In genomic region chr9:65743809-65744170, GRCm38 (mm10) we compare ENCODE assay signal across 11 mouse cellular contexts.
DNase-seq lines count a peak whose midpoint lies in the region; ATAC-seq and TF ChIP-seq lines count a peak whose summit lies in the region.
"Had no signal": no experiment of that assay in that cellular context is flagged by ENCODE, and none has a peak within 500 bp of the region (broad histone marks: within the 10 kb centered on the region; RNA-seq: fewer than 3 reads in every experiment).

No protein-coding gene starts in this region.

- H3K9me3 ChIP-seq in embryonic facial prominence, embryonic 13.5 days, result no peaks in the 10 kb centered on the region
- H3K9me3 ChIP-seq in embryonic facial prominence, embryonic 10.5 days, result no peaks in the 10 kb centered on the region
- H3K9me3 ChIP-seq in liver, postnatal 0 days (ENCODE audit: low read length), result no peaks in the 10 kb centered on the region
- no peaks in the 10 kb centered on the region for H3K9me3 ChIP-seq in liver, embryonic 11.5 days (ENCODE audit: control insufficient read depth, low read length)
- H3K9me3 ChIP-seq in hindbrain, embryonic 16.5 days (ENCODE audit: control insufficient read depth, low read length), result no peaks in the 10 kb centered on the region
- no peaks in the 10 kb centered on the region for H3K9me3 ChIP-seq in neural tube, embryonic 15.5 days (replicated peaks)

- H3K4me3 ChIP-seq in embryonic facial prominence, embryonic 13.5 days, result no peak overlapping the region
- H3K4me3 ChIP-seq in embryonic facial prominence, embryonic 10.5 days, result no peak overlapping the region
- no peak overlapping the region for H3K4me3 ChIP-seq in liver, postnatal 0 days (ENCODE audit: low read depth, low read length)
- H3K4me3 ChIP-seq in liver, embryonic 11.5 days (ENCODE audit: low read depth, low read length), result no peak overlapping the region
- H3K4me3 ChIP-seq in hindbrain, embryonic 16.5 days (ENCODE audit: low read length), result no peak overlapping the region
- H3K4me3 ChIP-seq in neural tube, embryonic 15.5 days (replicated peaks), result no peak overlapping the region
- H3K4me3 ChIP-seq: gastrocnemius, adult 2 months had no signal

- no peak for DNase-seq in embryonic facial prominence, embryonic 10.5 days (ENCODE audit: low spot score)
- no peak for DNase-seq in liver, postnatal 0 days
- no peak for DNase-seq in liver, embryonic 11.5 days (ENCODE audit: low spot score)
- no peak for DNase-seq in MN1 (ENCODE audit: low spot score)
- no peak for DNase-seq in spleen, adult 18-20 months
- DNase-seq: gastrocnemius, adult 2 months had no signal

- H3K4me2 ChIP-seq in embryonic facial prominence, embryonic 13.5 days, result no peak overlapping the region
- no peak overlapping the region for H3K4me2 ChIP-seq in liver, postnatal 0 days (ENCODE audit: low read depth, low read length)
- no peak overlapping the region for H3K4me2 ChIP-seq in liver, embryonic 11.5 days
- no peak overlapping the region for H3K4me2 ChIP-seq in hindbrain, embryonic 16.5 days (ENCODE audit: low read length)
- H3K4me2 ChIP-seq in neural tube, embryonic 15.5 days, result 0 out of 2 replicates have a peak overlapping the region, but pooled peaks have one; percentile 11
- H3K4me2 ChIP-seq: lung, embryonic 14.5 days had no signal

- TF ChIP-seq EP300 in liver, postnatal 0 days (IDR thresholded peaks at IDR 0.05; ENCODE audit: low read depth), result no peak

- no peaks in the 10 kb centered on the region for H3K27me3 ChIP-seq in embryonic facial prominence, embryonic 13.5 days
- no peaks in the 10 kb centered on the region for H3K27me3 ChIP-seq in embryonic facial prominence, embryonic 10.5 days (replicated peaks; ENCODE audit: low read depth, poor library complexity, severe bottlenecking)
- no peaks in the 10 kb centered on the region for H3K27me3 ChIP-seq in liver, postnatal 0 days (ENCODE audit: insufficient read depth, low read length)
- H3K27me3 ChIP-seq in liver, embryonic 11.5 days (replicated peaks; ENCODE audit: control insufficient read depth, insufficient read depth, low read length), result no peaks in the 10 kb centered on the region
- no peaks in the 10 kb centered on the region for H3K27me3 ChIP-seq in hindbrain, embryonic 16.5 days (replicated peaks; ENCODE audit: control insufficient read depth, insufficient read depth, low read length)
- no peaks in the 10 kb centered on the region for H3K27me3 ChIP-seq in neural tube, embryonic 15.5 days (replicated peaks)

- H3K36me3 ChIP-seq in embryonic facial prominence, embryonic 13.5 days, result peaks cover 2% of the 10 kb centered on the region; the same call in 1 of the 2 replicates
- H3K36me3 ChIP-seq in embryonic facial prominence, embryonic 10.5 days (replicated peaks), result peaks cover 21% of the 10 kb centered on the region
- H3K36me3 ChIP-seq in liver, postnatal 0 days (replicated peaks; ENCODE audit: insufficient read depth, low read length), result no peaks in the 10 kb centered on the region
- peaks cover 3% of the 10 kb centered on the region; the same call in 1 of the 2 replicates for H3K36me3 ChIP-seq in liver, embryonic 11.5 days (ENCODE audit: control insufficient read depth, insufficient read depth, low read length)
- H3K36me3 ChIP-seq in hindbrain, embryonic 16.5 days (ENCODE audit: control insufficient read depth, insufficient read depth, low read length), result no peaks in the 10 kb centered on the region
- H3K36me3 ChIP-seq in neural tube, embryonic 15.5 days, result no peaks in the 10 kb centered on the region

- H3K4me1 ChIP-seq in embryonic facial prominence, embryonic 13.5 days, result peaks cover 23% of the 10 kb centered on the region
- peaks cover 33% of the 10 kb centered on the region for H3K4me1 ChIP-seq in embryonic facial prominence, embryonic 10.5 days
- H3K4me1 ChIP-seq in liver, postnatal 0 days (ENCODE audit: insufficient read depth), result peaks cover 20% of the 10 kb centered on the region
- H3K4me1 ChIP-seq in liver, embryonic 11.5 days (replicated peaks; ENCODE audit: control insufficient read depth, insufficient read depth, low read length), result peaks cover 26% of the 10 kb centered on the region
- peaks cover 36% of the 10 kb centered on the region for H3K4me1 ChIP-seq in hindbrain, embryonic 16.5 days (ENCODE audit: control insufficient read depth, insufficient read depth, low read depth, low read length)
- peaks cover 48% of the 10 kb centered on the region for H3K4me1 ChIP-seq in neural tube, embryonic 15.5 days

- no peak for TF ChIP-seq CTCF in liver, postnatal 0 days (IDR thresholded peaks at IDR 0.05; ENCODE audit: low read depth)

- 0 out of 2 replicates have a peak overlapping the region, but pooled peaks have one; percentile 8 for H3K27ac ChIP-seq in embryonic facial prominence, embryonic 13.5 days
- H3K27ac ChIP-seq in embryonic facial prominence, embryonic 10.5 days (replicated peaks), result no peak overlapping the region
- H3K27ac ChIP-seq in liver, postnatal 0 days (ENCODE audit: low read depth), result 0 out of 2 replicates have a peak overlapping the region, but pooled peaks have one; percentile 58
- no peak overlapping the region for H3K27ac ChIP-seq in liver, embryonic 11.5 days (ENCODE audit: low read depth, low read length)
- H3K27ac ChIP-seq in hindbrain, embryonic 16.5 days (ENCODE audit: low read depth, low read length), result peak overlapping the region; percentile 76
- H3K27ac ChIP-seq in neural tube, embryonic 15.5 days (replicated peaks), result peak overlapping the region; percentile 86
- H3K27ac ChIP-seq: gastrocnemius, adult 2 months had no signal

- no peak for ATAC-seq in embryonic facial prominence, embryonic 13.5 days (ENCODE audit: insufficient number of reproducible peaks, insufficient read depth, low FRiP score, low TSS enrichment, low read depth)
- ATAC-seq in liver, postnatal 0 days, result no peak
- ATAC-seq in liver, embryonic 11.5 days (replicated peaks; ENCODE audit: low FRiP score), result no peak
- 0 out of 2 replicates have a peak, but pooled peaks have one; percentile 6 for ATAC-seq in hindbrain, embryonic 16.5 days
- ATAC-seq in neural tube, embryonic 15.5 days (ENCODE audit: low FRiP score), result no peak
- ATAC-seq: intestine, postnatal 0 days had no signal

- no peak overlapping the region for H3K9ac ChIP-seq in embryonic facial prominence, embryonic 13.5 days
- no peak overlapping the region for H3K9ac ChIP-seq in liver, postnatal 0 days (replicated peaks)
- H3K9ac ChIP-seq in liver, embryonic 11.5 days (ENCODE audit: low read depth, low read length), result no peak overlapping the region
- H3K9ac ChIP-seq in hindbrain, embryonic 16.5 days (ENCODE audit: low read depth, low read length), result no peak overlapping the region
- H3K9ac ChIP-seq in neural tube, embryonic 15.5 days (replicated peaks), result 0 out of 2 replicates have a peak overlapping the region, but pooled peaks have one; percentile 14
- H3K9ac ChIP-seq: lung, embryonic 14.5 days had no signal

Comparison
In these comparisons a context has a peak if more than half of its experiments do, and no peak if none do; other contexts are left out.
1. H3K27ac ChIP-seq: peak in embryonic facial prominence, embryonic 13.5 days (single experiment), liver, postnatal 0 days (single experiment), hindbrain, embryonic 16.5 days (single experiment) and neural tube, embryonic 15.5 days (single experiment); none in embryonic facial prominence, embryonic 10.5 days (single experiment) and liver, embryonic 11.5 days (single experiment).